Mouse (Mus musculus) gastrocnemius, postnatal 4 days (tissue): ENCODE measurements around the gene Prr7. TPM values are rescaled to one million over a fixed set of nuclear protein-coding genes. Genes with fewer than 3 reads are reported as not detected.
A peak's percentile ranks its signal among the peaks of the same experiment; 100 is the strongest.
"Not testable (repeated sequence)": the region's sequence is repeated elsewhere in the genome, so short reads cannot be mapped to it uniquely, and the experiment has no call there.

Source experiments
- DNase-seq, 2 experiments: peaks; one replicate each; pipeline ENCODE4 v3.0.0; 2021 to 2022; ENCODE audit warnings: low spot score in 2 of 2, mixed read lengths in 2 of 2
- long read RNA-seq, 2 experiments: library from polyadenylated mRNA; stranded (forward); transcript quantifications; one replicate each; pipeline ENCODE4 v2.0.0; 2021
- total RNA-seq, 2 experiments: library from RNA; stranded (reverse); gene quantifications; 2 replicates each; pipeline ENCODE4 v1.2.3; 2021

The Prr7 gene
- 1 to 10 TPM; 4.3 to 4.7 TPM for total RNA-seq
- long read RNA-seq, experiment 1, result 0 reads
- long read RNA-seq, experiment 2, result 0 reads

- no peak for DNase-seq
These were observed at the start of gene Prr7 for GRCm38 (mm10) chr13:55464027-55464884. Gene Prr7, plus strand, starts transcription at chr13:55464267.

- DNase-seq, result no peak
These were observed 49.2 kb upstream of the Prr7 start, which contains the start of gene Pfn3 for GRCm38 (mm10) chr13:55414743-55415380. Gene Pfn3, minus strand, starts transcription at chr13:55415232.

GRCm38 (mm10) chr13:55418004-55418403, 46.1 kb upstream of the Prr7 start:
- DNase-seq, result peak; percentile 73 to 85

- DNase-seq, result no peak
These were observed 44.9 kb upstream of the Prr7 start for GRCm38 (mm10) chr13:55419142-55419541.

GRCm38 (mm10) chr13:55420018-55420932, 43.8 kb upstream of the Prr7 start:
- no peak for DNase-seq

GRCm38 (mm10) chr13:55420933-55421800, 42.9 kb upstream of the Prr7 start:
- peak in 1 of 2 experiments; percentile 70 for DNase-seq

GRCm38 (mm10) chr13:55426613-55427012, 37.5 kb upstream of the Prr7 start, which contains the start of gene F12:
Gene F12, minus strand, starts transcription at chr13:55426793.
- DNase-seq, result no peak

GRCm38 (mm10) chr13:55429226-55429888, 34.7 kb upstream of the Prr7 start:
- DNase-seq, result no peak

- DNase-seq, result no peak
These were observed 33.5 kb upstream of the Prr7 start for GRCm38 (mm10) chr13:55430566-55430965.

- DNase-seq, result no peak
These were observed 32.0 kb upstream of the Prr7 start for GRCm38 (mm10) chr13:55431889-55432685.

- DNase-seq, result not testable (repeated sequence)
These were observed 26.9 kb upstream of the Prr7 start for GRCm38 (mm10) chr13:55437111-55437629.

- DNase-seq, result no peak
These were observed 20.2 kb upstream of the Prr7 start for GRCm38 (mm10) chr13:55443799-55444285.

GRCm38 (mm10) chr13:55444286-55444936, 19.7 kb upstream of the Prr7 start:
- peak; percentile 62 to 86 for DNase-seq

- peak; percentile 98 to 100 for DNase-seq
These were observed 19.1 kb upstream of the Prr7 start, which contains the start of gene Grk6 for GRCm38 (mm10) chr13:55444937-55445315. Gene Grk6, plus strand, starts transcription at chr13:55445072.

GRCm38 (mm10) chr13:55445361-55446091, 18.5 kb upstream of the Prr7 start:
- DNase-seq, result no peak

GRCm38 (mm10) chr13:55446483-55447105, 17.5 kb upstream of the Prr7 start:
- DNase-seq, result no peak

- no peak for DNase-seq
These were observed 16.5 kb upstream of the Prr7 start for GRCm38 (mm10) chr13:55447543-55447943.
